Mouse (Mus musculus) C2C12 (cell line): ENCODE measurements around the gene Erbb4.

Experiments
- CEBPB ChIP-seq: IDR thresholded peaks from one replicate; pipeline ENCODE4 v1.6.1; 2011; ENCODE audit warnings: low read depth, mild to moderate bottlenecking, control low read depth, moderate library complexity
- CTCF ChIP-seq: IDR thresholded peaks from one replicate; pipeline ENCODE4 v1.5.1; 2011; ENCODE audit not compliant: control insufficient read depth, insufficient read depth, insufficient read length
- FOSL1 ChIP-seq: IDR thresholded peaks from one replicate; pipeline ENCODE4 v1.8.0; 2011; ENCODE audit warnings: mild to moderate bottlenecking, low read length; ENCODE audit not compliant: poor library complexity, insufficient read depth, severe bottlenecking
- MAX ChIP-seq: IDR thresholded peaks from one replicate; pipeline ENCODE4 v1.6.1; 2011; ENCODE audit warnings: mild to moderate bottlenecking, control low read depth
- MYOD1 ChIP-seq: IDR thresholded peaks from one replicate; pipeline ENCODE4 v1.6.1; 2011; ENCODE audit warnings: low read depth; ENCODE audit not compliant: control insufficient read depth, insufficient read length
- USF1 ChIP-seq: IDR thresholded peaks from one replicate; pipeline ENCODE4 v1.6.1; 2011; ENCODE audit warnings: low read depth, mild to moderate bottlenecking, control low read depth, moderate library complexity

GRCm38 (mm10) chr1:68964127-68964526 is 143.7 kb downstream of the Erbb4 start:
- no peak for TF ChIP-seq USF1
- TF ChIP-seq CTCF: no peak
- no peak for TF ChIP-seq MAX
- no peak for TF ChIP-seq FOSL1
- no peak for TF ChIP-seq CEBPB
- no peak for TF ChIP-seq MYOD1
